Mouse (Mus musculus) spleen, postnatal 4 days (tissue): Measurements from ENCODE around the gene Cds2.
"Not testable (repeated sequence)": the region's sequence is repeated elsewhere in the genome, so short reads cannot be mapped to it uniquely, and the experiment has no call there.

Experiments
- DNase-seq, 2 experiments: peaks; one replicate each; pipeline ENCODE4 v3.0.0; 2022; ENCODE audit warnings: low spot score in 2 of 2

Gene Cds2

DNA sequence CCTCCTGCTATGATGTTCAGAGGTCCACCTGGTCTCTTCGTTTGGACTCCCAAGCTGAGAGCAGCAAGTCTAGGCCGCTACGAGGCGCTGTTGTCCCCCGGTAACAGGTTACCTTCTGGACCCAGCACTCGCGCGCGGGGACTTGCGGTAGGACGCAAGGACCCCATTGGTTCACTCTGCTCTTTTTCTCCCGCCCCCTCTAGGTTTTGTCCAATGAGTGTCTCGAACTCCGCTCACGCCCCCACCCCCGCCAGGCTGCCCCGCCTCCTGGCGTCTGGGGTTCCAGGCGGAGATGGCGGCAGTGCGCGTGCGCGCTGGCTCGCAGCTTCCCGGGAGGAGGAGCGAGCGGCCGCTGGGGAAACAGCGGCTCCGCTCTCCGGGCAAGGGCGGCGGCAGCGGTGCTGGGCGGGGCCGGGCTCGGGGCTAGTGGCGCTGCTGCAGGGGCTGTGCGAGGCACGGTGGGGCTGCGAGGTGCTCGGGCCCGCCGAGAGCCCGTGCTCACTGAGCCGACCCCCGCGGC, at the start of gene Cds2:
Gene Cds2, plus strand, starts transcription at position 270 of the 520 bp plus-strand sequence.
- DNase-seq, result peak; percentile 99 to 100

DNA sequence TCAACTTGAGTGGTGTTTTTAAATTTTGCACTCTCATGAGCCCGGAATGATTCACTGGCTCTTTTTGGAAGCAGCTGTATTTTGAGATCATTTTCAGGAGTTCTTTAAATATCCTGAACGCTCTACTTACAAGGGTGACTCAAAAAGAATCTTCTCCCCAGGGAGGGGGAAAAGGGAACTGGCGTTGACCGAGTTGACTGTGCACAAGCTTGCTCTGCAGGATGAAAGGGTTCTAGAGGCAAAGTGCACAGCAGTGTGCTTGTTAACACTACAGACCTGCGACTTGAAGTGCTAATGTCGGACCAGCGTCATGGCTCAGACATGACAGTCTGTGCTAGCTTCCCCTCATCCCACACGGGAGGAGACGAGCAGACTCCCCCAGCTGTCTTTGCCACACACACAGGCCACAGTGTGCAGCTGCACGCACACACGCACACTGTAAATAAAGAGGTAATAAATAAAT, 41.3 kb upstream of the Cds2 start:
- DNase-seq, result no peak

DNA sequence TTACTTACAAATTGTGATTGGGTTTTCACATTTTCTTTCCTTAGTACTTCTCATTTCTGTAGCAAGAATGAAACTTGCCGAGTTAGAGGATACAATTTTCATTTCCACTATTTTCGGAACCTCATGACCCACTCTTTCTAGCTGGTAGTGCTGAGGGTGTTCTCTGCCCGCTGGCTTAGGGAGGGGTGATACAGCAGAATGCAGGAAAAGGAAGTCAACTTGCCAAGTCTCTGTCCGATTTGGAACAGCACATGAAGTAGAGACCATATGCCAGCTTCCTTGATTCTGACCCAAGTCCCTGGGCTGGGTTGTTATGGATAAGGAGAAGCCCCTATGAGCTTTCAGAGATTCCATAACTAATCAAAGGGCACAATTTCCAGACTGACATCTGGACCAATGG, 38.6 kb upstream of the Cds2 start:
- no peak for DNase-seq

DNA sequence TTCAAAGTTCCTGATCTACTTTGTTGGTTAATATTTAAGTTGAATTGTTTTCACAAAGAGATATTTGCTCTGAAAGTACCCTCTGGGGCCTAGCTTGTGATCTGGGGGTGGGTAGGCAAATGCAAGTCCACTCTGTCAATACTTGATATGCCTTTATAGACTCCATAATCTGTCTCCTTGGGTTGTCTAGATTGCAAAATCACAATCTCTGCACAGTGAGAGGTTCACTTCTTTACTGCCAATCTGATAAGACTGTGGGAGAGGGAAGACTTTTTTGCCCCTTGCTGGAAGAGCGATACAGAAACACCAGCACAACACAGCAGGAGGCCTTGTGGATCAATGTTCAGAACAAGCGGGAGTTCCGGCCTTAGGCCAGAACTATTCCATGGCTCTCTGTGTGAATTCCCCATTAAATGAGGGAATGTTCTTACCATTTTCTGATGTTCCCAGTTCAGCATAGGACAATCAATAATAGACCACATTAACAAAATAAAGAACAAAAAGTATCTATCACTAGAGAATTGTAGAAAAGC, 30.5 kb upstream of the Cds2 start:
- DNase-seq, result no peak

DNA sequence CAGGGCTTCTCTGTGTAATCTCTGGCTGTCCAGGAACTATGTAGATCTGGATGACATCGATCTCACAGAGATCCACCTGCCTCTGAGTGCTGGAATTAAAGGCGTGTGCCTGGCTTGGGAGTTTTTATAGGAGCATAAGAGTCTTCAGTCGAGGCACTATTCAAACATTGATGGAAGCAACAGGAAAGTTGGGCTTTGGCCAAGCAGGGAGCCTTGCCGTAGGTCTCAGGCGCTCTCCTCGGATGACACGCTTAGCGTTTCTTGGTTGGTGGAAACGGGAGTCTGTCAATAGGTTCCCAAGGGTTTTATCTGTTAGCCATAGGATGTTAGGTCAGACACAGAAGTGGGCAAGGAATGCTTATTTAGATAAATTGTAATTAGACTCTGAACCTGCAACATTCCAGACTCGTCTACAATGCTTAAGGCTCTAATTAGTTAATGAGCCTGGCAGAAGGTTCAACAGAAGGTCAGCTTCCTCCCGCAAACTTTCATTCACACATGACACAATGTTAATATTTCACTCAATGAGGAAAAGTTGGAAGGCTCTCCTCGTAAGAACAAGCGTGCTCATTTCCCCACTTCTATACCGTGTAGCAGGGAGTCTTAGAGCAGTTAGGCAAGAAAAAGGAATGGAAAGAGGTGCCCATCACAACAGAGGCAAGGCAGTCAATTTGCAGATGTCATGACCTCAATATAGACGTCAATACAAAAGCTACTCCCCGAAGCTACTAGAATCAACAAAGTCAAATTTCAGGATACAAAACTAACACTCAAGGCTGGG, 28.8 kb upstream of the Cds2 start:
- DNase-seq, result no peak

DNA sequence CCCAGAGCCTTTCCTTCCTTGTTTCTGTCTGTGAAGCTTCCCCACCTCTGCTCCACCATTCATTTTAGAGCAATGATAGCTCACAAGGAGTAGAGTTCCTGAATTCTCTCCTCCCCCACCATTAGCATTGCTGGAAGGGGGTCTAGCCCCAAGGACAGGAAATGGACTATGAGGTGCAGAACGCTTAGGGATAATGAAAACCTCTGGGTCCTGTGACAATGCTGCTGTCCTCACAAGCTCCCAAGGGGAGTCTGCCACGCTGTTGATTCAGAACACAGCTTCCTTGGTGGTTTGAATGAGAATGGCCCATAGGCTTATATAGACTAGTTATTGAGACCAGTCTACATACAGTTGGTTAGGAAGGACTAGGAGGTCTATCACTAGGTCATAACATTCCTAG, 27.7 kb upstream of the Cds2 start:
- DNase-seq, result no peak

DNA sequence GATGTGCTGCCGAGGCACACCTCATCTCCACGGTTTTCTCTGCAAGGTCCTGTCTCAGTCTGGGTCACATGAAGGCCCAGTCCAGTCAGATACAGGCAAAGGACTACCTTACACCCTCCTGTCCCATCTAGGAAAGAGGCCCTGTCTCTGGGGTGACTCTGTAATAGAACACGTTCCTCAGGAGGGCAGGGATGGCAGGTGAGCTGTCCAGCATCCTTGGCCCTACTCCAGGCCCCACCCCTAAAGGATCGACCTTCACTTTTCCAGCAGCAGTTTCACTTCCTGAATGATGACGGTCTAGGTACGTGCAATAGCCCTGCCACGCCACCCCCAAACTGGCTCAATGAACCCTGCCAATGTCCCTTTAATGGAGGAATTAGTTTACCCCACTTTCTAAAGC, 27.0 kb upstream of the Cds2 start:
- no peak for DNase-seq

DNA sequence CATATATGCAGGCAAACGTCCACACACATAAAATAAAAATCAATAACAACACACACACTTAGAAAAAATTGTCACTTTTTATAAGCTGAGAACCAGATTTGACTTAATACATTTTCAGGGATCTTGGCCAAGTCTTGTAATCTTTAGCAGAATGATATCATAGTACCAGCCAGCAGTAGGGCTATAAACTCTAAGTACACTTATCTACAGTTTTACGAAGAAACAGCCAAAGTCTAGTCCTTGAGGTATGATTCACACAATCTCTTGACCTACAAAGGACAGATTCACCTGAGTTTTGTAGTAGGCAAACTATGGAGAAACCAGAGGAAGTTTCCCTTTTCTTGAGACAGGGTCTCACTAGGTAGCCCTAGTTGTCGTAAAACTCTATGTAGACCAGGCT, 23.5 kb upstream of the Cds2 start:
- DNase-seq, result not testable (repeated sequence)

DNA sequence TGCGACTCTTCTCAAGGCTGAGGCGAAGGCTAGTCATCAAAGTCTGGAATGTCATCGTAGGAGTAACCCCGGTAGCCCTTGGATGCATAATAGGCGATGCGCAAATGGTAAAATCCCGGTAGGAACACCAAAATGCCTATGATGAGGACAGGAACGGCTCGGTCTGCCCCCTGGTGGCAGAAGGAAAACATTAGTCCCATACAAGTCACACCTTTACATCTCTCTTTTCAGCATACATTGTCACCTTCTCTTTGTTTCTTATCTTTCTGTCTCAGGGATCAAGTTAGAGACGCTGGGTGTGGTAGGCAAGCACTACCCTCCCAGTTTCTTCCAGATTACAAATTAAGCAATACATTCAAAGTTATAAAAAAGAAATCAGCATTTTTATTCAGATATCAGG, 22.5 kb upstream of the Cds2 start:
- DNase-seq, result peak; percentile 25 to 74

DNA sequence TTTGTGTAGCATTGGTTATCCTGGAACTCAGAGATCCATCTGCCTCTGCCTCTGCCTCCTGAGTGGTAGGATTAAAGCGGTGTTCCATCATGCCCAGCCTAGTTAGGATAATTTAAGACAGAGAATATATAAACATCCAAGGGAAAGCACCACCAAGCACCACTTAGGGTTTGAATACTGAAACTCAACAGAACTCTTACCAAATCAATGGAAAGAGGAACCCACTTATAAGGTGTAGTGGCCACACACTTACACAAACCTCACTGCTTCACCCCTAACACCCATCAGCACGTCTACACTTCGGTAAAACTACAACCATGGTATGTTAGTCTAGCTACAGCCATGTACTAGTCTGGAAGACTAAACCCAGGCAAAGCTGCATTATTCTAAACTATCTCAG, 19.6 kb upstream of the Cds2 start:
- no peak for DNase-seq

DNA sequence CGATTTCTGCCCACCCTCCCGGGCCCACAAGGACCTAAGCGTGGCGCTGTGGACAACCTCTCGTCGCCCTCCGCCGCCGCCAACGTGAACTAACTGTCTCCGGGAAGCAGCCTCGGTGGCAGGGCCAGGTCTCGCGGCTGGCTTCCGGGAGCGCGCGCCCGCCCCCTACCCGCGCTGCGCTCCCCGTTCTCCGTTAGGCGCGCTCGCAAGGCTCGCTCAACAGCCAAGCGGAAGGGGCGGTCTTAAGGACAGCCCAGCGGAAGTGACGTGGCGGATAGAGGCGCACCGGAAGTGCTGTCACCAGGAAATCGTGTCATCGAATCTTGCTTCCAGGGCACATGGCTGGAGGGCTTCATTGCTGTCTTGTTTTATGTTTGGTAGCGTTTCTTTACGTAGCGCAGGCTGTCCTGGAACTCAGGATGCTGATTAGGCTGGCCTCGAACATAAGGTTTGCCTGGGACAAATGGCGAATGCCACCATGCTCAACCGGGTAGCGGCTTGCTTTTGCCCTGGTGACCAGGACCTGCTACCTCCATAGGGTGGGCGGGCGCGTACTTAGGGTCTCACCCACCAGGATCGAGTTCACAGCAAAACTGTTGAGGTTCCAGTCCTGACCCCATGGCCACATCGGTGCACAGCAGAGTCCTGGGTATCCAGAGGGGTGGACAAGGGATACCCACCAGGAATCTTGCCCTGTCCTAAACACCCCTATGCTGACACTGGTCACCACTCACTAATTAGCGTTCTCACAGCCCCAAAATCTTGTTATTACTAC, 15.2 kb upstream of the Cds2 start, which contains the start of gene Tmem230:
Gene Tmem230, minus strand, starts transcription at position 269 of the 775 bp plus-strand sequence.
- peak; percentile 91 to 94 for DNase-seq

DNA sequence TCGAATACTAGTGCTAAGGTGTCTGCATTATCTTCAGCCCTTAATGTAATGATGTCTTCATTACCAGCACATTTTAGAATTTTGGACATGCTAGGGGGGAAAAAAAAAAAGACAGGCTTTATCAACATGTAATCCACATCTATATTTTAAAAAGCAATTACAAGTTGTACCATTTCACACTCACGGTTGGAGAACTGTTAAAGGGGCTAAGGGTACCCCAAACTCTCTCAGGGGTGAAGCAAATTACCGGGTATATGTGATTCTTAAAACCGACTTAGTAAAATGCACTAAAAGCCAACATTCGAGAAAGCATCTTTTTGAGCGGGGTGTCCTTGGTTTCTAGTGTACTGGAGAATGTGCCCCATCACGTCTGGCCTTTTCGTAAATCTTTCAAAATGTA, 11.0 kb upstream of the Cds2 start:
- no peak for DNase-seq

DNA sequence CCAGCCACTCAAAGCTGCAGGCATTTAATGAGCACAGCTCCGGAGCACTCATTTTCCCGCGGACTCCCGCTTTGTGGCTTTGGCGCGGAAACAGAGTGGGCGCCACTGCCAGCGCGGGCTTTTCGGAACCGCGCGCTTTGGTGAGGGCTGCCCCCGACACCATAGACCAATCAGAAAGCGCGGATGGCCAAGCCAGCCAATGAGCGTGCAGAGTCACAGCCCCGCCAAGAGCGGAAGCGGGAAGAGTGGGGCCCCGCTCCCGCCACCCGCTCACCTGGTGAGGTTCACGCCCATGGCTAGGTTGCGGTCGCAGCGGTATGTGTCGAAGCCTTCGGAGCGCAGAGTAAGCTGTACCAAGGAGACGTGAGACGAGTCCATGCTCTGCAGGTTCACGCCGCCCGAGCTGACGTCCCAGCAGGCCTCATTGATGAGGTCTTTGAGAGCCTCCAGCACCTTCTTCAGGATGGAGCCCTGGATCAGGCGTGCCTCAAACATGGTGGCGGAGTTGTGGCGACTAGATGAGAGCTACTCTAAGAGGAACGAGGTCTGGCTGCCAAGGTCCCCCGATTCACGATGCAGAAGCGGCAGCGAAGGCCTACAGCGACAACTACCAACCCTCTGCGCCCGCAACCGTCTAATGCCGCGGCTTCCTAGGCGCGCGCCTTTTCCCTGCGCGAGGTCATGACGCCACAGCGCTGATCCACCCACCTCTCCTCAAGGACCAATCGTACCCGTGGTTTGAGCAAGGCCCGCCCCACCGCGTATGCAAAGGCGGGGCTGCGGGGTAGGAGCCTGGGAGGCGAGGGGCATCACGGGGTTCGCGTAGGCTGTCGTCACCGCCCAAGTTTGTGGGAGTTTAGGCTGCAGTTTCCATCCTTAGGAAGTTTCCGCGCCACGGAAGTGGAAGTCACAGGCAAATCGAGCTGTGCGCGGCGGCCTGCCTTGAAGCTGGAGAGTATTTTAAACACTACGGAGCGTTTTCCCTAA, 10.1 kb upstream of the Cds2 start, which contains the start of gene Pcna:
Gene Pcna, minus strand, starts transcription at position 773 of the 987 bp plus-strand sequence.
- peak; percentile 96 to 97 for DNase-seq

DNA sequence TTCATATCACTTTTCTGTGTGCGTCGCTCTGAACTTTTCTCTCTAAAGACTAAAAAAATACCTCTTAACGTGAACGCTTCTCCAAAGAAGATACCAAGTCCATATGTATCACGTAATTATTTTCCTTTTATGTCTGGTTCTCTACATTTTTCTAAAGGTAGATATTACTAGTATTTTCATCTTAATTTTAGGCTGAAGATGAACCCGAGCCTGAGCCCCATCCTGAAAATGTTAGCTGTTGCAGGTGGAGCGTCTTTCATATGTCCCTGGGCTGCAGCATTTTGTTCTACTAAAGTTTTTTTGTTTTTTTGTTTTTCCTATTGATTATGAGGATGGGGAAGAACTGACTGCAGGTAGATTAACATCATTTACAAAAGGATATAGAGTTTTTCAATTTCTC, 9.3 kb upstream of the Cds2 start:
- DNase-seq, result no peak

DNA sequence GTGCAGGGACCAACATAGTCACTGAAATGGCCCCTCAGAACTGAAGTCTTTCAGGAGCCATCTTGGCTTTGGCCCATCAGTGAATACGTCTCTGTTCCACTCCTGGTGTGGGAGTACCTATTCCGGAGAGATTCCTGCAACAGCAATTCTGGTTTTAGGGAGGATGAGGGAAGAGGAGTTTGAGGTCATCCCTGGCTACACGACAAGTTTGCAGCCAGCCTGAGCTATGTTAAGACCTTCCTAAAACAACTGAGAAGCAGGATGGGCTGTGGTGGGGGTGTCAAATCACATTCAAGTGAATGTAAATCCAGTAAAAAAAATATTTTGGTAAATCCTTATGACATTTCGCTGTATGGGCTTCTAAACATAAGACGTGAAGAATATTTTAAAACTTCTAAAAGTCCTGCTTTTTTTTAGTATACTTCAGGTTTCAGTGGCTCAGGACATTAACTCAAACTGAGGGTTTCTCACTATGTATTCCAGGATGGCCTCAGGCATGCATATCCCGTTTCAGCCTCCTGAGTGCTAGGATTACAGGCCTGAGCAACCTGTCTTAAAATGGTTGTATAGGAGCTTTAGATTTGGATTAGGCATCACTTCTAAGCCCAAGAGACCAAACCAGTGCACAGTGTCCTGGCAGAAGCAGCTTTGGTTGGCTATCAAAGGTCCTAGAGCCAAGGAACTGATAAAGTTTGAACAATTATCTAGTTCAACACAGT, 5.4 kb upstream of the Cds2 start:
- DNase-seq, result no peak

DNA sequence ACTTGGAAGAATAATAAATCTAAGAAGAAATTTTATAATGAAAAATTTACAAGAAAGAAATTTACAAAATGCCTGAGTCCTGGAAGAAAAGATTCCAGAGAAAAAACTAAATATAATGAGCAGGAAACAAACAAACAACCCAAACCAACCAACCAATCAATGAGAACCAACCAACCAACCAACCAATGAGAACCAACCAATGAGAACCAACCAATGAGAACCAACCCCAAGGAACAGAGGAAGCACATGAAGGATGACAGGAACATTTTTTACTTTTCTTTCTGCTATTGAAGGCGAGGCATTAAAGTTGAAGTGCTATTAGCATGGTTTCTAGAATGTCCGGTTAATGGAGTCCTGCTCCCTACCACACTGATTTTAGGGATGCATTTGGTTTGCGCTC, 2.3 kb upstream of the Cds2 start:
- DNase-seq, result no peak

DNA sequence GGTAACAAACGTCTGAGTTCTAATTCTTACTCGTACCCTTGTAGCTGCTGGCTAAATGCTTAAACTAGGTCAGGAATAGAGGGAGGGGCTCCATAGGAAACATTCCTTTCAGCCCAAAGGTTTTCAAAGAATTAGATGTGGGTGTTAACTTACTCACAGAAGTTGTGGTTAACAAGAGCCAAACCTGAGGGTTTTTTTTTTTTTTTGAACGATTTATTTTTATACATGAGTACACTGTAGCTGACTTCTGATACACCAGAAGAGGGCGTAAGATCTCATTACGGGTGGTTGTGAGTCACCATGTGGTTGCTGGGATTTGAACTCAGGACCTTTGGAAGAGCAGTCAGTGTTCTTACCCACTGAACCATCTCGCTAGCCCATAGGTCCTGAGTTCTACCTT, 773 bp upstream of the Cds2 start:
- DNase-seq, result no peak

DNA sequence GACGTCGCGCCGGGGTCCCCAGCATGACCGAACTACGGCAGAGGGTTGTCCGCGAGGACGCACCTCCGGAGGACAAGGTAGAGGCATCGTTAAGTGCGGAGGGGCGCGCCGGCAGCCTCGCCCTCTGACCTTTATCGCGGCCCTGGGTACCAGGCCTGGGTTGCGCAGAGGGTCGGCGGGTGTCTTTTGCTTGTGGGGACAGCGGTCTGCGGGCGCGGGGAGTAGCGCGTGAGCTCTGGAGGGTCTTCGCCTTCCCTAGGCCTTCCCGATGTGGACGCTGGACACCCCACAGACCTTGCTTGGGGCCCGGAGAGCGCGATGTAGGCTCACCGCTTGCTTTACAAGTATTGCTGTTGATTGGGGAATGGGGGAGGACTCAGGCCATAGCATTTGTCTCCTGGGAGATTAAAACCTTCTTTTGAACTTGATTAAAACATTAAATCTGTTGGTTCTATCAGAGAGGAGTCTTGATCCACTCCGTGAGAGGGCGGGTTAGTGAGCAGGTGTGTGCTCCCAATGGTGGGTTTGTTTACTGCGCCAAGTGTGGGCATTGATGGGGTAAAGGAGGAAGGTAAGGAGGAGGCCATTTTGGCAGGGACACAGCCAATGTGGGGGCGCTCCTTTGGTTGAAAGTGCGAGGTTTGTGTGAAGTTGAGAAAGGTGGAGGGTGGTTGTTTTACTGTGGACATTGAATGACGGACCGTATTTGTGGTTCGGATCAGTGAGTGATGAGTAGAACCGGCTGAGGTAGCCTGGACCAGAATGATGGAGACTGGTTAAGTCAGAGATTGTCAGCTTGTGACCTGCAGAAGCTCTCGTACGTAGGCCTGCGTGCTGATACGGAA, 695 bp downstream of the Cds2 start:
- peak; percentile 31 to 73 for DNase-seq

DNA sequence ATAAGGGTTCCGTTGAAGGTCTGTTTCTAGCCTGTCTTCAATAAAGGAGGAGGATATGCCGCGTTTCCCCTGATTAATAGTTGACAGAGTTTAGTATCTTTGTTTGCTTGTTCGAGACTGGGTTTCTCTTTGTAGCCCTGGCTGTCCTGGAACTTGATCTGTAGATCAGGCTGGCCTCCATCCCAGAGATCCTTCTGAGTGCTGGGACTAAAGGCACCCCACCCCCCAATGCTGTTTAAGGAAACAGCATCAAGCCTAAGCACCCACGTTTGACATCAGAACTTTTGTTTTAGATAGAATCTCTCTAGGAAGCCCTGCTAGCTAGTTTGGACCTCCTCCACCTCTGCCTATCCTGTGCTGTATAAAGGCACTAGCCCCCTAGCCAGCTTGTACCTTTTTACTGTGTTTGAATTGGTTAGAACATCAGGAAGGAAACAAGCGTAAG, 1.3 kb downstream of the Cds2 start:
- DNase-seq, result no peak

DNA sequence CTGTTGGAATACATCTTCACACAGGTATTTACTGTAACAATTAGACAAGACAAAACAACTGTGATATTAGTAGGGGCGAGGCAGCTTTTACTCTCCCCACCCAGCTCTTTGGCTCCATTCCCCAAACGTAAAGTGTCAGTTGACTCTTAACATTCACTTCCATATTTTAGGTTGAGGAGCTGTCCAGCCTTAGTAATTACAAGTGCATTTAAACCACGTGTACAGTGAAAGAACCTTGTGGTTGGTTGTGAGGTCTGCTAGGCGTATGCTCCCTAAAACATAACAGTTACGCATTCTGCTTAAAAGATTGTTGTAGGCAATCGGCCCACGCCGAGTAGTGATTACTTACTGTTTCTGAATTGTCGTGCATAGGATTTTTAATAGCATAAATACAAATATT, 2.2 kb downstream of the Cds2 start:
- DNase-seq, result no peak
